16 mouse cellular contexts compared by ENCODE assay signal in the genomic region with DNA sequence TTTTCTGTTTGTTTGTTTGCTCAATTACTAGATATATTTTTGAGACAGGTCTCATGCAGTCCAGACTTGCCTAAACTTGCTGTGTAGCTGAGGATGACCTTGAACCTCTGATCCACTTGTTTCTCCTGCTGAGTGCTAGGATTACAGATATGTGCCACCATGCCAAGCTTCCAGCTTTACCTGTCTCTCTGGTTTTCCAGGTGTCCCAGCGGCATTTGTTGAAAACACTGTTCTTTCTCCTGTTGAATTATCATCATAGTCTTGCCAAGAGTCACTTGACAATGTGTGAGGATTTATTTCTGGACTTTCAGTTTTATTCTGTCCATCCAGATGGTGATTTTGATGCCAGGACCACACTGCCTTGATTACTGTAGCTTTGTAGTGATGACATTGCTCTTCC.
"Had no signal": no experiment of that assay in that cellular context is flagged by ENCODE, and none has a peak within 500 bp of the region (broad histone marks: within the 10 kb centered on the region; RNA-seq: fewer than 3 reads in every experiment).

No protein-coding gene starts in this region.

- DNase-seq: heart, postnatal 10 days; heart, postnatal 14 days; heart, postnatal 36 days; heart, postnatal 4 days; kidney, adult 11 months; kidney, adult 18-20 months; kidney, adult 2 months; kidney, adult 8-10 months; kidney, adult 9 months; kidney, postnatal 10 days; kidney, postnatal 14 days; kidney, postnatal 25 days; kidney, postnatal 36 days; kidney, postnatal 4 days; layer of hippocampus, adult 9-11 months; layer of hippocampus, postnatal 36 days had no signal
